Mouse (Mus musculus): Measurements from ENCODE around the gene Dcaf8.

Gene Dcaf8

GRCm38 (mm10) chr1:172147835-172148278 lies at the start of gene Dcaf8:
Dcaf8 (plus strand) TSS chr1:172148084.
- DNase-seq = peak; percentile 98 to 99

DNA sequence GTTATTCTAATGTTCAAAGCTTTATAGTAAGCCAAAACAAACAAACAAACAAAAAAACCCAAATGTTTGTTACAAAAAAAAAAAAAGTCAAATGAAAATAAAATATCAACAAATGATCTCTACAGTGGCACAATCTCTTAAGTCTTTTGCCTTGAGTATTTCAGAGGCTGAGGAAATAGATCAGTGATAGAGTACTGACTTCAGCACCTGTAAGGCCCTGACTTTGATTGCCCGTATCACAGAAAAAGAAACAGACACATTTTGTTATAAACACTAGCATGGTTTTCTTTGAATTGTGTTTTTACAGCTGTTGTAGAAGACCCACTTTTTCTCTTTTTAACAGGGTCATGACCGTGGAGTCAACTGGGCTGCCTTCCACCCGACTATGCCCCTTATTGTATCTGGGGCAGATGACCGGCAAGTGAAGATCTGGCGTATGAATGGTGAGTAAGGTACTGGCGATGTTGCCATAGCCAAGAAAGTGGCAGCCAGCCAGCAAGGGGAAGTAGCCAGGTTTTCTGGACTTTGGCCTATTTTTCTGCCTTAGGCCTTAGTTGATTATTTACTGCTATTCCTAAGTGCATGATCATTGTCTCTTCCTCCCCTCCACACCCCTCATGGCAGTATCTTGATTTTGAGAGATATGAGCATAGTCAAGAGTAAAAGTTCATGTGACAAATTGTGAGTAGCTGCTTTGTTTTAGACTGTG lies 48.4 kb upstream of the Dcaf8 start:
- no peak for DNase-seq

DNA sequence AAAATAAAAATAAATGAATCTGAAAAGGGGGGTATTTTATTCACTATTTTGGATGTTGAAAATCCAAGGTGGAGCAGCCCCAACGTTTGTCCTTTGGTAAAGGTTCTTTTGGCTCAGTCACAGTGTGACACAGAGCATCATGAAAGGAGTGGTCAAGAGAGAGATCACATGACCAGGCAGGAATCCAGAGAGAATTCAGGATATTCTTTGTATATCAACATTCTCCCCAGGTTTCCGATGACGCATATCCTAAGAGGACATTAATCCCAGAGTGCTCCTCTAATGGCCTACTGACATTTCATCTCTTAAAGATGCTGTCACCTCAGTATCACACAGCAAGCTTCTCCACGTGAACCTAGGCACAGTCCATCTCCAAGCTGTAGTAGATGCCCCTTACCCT lies 44.3 kb upstream of the Dcaf8 start:
- DNase-seq = peak in 1 of 2 experiments; percentile 32

DNA sequence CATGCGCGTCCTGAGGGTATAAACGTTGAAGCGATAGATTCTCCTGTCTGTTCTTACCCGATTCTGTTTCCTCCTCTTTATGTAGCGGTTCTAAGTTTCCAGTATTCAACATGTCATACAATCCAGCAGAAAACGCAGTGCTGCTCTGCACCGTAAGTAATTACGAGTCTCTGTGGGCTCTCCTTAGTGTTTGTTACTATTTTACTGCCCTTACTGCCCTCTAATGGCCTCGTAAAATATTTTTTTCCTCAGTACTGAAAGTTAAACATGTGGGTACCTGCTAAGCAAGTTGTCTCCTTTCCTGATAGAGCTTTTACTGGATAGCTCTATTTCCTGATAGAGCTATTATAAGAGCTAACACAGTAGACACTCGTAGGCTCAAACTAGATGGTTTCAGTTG lies 42.8 kb upstream of the Dcaf8 start:
- no peak for DNase-seq

DNA sequence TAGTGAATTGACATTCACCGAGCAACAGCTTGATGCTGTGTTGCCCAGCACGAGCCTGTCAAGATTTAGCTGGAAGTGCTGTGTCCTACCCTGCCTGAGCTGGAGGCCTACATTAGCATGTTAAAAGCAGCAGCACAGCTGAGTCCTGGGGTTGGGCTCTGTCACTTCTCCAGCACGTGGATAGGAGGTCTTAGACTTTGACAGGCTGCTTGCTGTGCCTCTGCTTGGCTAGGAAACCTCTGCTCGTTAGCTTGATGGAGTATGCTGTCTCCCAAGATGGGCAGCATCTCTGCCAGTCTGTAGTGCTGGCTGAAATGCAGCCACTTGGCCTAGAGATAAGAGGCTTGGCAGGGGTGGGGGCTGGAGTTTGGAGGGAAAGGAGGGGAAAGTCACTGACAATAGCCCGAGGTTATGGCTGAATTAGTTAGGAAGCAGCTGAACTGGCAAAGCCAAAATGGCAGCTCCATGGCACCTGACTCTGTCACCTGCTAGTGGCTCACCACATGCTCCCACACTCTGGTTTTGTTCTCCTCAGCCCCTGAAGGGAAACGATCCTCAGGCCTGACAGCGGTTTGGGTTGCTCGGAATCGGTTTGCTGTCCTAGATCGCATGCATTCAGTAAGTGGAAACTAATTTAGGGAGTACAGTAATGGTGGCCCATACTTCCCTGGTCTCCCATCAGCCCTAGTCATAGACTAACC lies 40.0 kb upstream of the Dcaf8 start:
- DNase-seq = no peak

DNA sequence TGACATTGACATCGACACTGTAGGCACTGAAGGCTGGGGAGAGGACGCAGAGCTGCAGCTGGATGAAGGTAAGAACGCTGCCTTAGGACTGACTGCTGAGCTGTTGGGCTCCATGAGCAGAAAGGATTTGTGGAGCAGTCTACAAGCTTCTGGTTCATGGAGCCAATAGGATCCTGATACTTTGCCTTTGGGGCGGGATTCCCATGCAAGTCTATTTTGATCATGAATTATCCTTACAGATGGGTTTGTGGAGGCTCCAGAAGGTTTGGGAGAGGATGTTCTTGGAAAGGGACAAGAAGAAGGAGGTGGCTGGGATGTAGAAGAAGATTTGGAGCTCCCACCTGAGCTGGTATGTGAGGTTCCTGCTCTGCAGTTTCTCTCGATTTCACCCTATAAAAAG lies 30.9 kb upstream of the Dcaf8 start:
- no peak for DNase-seq

- no peak for DNase-seq
These were observed 28.8 kb upstream of the Dcaf8 start for GRCm38 (mm10) chr1:172119100-172119499.

GRCm38 (mm10) chr1:172119720-172120119 lies 28.2 kb upstream of the Dcaf8 start:
- peak in 1 of 2 experiments; percentile 36 for DNase-seq

DNA sequence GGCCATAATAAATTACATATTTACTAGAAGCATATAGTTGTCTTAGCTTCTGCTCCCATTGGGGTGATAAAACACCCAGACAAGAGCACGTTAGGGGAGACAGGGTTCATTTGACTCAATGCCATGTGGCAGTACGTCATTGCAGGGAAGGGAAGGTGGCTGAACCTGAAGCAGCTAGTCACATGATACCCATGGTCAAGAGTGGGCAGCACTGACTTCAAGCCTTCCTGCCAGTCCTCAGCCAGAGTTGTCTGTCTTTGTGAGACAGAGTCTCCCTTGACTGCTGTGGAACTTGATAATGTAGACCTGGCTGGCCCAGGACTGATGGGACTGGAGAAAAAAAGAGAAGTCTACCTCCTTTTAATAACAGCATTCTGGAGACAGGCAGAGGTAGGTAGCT lies 25.2 kb upstream of the Dcaf8 start:
- DNase-seq = no peak

DNA sequence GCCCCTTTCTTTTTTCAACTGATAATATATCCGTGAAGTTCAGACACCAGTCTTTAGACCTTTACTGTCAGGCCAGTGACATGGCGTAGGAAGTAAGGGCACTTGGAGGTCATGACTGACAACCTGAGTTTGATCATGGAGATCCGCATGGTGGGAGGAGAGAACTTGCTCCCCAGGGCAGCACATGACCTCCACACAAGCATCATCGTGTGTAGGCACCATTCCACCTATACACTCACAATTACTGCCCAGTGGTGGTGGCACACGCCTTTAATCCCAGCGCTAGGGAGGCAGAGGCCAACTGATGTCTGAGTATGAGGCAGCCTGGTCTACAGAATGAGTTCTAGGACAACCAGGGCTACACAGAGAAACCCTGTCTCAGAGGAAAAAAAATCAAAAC lies 23.3 kb upstream of the Dcaf8 start:
- DNase-seq = no peak

- peak; percentile 74 to 75 for DNase-seq
These were observed 21.2 kb upstream of the Dcaf8 start, which contains the start of gene Pex19 for GRCm38 (mm10) chr1:172126376-172127347. Pex19 (plus strand) TSS chr1:172126755.

DNA sequence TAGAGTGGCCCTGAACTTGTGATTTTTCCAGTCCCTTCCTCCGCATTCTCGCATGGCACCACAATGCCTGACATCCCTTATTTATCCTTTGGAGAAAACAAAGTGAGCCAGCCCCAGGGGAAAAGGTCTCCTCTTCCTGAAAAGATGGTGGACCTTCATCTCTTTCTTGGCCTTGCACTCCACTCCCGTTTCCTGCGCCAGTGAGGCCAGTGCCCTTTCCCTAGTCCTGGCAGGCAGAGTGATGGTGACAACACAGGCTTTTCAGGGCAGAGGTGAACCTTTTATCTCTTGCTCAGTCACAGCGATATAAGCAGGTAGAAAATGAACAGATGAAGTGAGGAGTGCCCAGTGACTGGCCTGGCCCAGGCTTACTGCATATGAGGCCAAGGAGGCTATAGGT lies 20.4 kb upstream of the Dcaf8 start:
- no peak for DNase-seq

DNA sequence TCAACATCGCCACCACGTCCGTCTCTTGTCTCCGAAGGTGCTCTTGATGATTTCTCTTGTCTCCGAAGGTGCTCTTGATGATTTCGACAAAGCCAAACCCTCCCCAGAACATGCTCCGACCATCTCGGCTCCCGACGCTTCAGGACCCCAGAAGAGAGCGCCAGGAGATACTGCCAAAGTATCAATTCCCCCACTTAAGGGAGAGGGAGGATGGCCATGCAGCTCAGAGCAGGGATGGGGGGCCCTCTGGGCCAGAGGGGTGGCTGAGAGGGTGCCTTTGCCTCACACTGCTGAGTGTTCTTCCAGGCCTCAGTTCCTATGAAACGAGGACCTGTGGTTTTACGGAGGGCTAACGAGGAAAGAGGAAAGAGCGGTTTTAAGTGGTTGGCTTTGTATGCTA lies 19.3 kb upstream of the Dcaf8 start:
- no peak for DNase-seq

DNA sequence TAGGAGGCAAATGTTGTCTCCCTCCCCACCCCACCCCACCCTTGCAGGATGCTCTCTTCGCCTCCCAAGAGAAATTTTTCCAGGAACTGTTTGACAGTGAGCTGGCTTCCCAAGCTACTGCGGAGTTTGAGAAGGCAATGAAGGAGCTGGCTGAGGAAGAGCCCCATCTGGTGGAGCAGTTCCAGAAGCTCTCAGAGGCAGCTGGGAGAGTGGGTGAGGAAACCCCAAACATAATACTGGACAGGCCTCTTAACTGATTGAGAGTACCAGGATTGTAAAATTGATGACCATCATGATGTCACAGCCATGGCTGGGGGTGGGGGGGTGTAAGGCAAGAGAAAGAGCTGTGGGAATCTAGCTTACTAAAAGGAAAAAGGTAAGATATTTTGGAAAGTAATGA lies 18.8 kb upstream of the Dcaf8 start:
- no peak for DNase-seq

GRCm38 (mm10) chr1:172129780-172130179 lies 18.1 kb upstream of the Dcaf8 start:
- DNase-seq = no peak

GRCm38 (mm10) chr1:172132319-172132718 lies 15.6 kb upstream of the Dcaf8 start:
- DNase-seq = no peak

DNA sequence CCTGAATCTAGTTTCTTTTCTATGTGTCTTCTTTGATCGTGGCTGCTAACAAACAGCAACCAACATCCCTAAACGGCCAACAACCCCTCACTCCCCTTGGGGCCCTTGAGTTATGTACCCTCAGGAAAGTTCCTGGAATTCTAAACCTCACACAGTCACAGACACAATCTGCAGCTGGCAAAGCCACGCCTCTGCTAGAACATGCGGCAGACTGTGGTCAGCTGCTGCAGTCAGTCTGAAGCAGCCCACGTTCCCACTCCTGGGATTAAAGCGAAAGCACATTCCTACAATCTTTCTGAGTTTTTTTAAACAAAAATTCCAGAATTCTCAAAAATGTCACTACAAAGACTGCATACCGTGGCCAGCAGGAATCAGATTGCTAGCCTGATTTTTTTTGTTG lies 14.3 kb upstream of the Dcaf8 start:
- DNase-seq = no peak

GRCm38 (mm10) chr1:172134072-172134471 lies 13.8 kb upstream of the Dcaf8 start:
- DNase-seq = no peak

- no peak for DNase-seq
These were observed 7.7 kb upstream of the Dcaf8 start for GRCm38 (mm10) chr1:172140160-172140559.

- no peak for DNase-seq
These were observed 7.1 kb upstream of the Dcaf8 start for GRCm38 (mm10) chr1:172140825-172141224.

DNA sequence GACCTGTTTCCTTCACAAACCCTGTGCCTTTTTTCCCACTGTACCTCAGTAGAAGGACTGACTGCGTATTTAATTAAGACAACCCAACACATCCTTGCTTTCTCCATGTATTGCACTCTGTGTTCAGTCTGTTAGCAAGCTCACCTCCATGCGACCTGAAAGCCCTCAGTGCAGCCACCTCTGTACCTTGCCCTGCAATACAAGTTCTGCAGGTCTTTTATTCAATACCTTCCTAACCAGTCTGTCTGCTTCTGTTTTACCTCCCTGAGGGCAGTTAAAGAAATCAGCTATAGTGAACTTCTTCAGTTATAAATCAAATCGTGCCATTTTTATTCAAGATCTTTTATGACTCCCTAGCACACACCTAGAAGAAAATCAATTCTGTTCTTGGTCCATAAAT lies 6.4 kb upstream of the Dcaf8 start:
- DNase-seq = no peak

GRCm38 (mm10) chr1:172143570-172143969 lies 4.3 kb upstream of the Dcaf8 start:
- DNase-seq = peak; percentile 45 to 72

DNA sequence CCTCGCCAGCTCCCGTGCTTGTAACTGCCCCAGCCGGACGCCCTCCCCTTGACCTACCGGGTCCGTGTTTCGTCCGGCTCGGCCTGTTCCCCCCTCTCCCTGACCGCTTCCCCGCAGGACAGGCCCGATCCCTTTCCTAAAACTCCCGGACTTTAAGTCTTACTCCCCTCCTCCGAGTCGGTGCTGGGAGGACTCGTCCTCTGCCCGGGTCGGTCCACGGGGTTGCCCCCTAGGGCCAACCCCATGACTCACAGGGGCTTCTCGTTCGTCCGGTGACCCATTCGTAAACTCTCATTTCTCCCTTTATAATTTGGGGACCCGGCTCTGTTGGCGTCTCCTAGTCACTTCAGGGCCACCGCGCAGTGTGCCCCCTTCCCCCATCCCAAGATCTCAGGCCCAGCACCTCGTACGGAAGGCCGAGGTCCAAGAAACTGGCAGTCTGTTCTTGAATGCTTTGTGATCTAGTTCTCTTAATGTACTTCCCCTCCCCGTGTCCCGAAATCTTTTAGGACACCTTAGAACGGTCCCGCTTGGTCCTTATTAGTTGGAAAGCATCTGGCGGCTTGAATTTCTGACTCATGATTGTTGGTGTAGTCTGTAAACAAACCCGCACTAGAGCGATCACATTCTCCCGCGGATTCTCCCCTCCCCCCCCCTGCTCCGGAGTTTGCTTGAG lies 533 bp downstream of the Dcaf8 start:
- peak; percentile 36 to 44 for DNase-seq
